Mouse (Mus musculus): Measurements from ENCODE around the gene Ndufa1.

DNA sequence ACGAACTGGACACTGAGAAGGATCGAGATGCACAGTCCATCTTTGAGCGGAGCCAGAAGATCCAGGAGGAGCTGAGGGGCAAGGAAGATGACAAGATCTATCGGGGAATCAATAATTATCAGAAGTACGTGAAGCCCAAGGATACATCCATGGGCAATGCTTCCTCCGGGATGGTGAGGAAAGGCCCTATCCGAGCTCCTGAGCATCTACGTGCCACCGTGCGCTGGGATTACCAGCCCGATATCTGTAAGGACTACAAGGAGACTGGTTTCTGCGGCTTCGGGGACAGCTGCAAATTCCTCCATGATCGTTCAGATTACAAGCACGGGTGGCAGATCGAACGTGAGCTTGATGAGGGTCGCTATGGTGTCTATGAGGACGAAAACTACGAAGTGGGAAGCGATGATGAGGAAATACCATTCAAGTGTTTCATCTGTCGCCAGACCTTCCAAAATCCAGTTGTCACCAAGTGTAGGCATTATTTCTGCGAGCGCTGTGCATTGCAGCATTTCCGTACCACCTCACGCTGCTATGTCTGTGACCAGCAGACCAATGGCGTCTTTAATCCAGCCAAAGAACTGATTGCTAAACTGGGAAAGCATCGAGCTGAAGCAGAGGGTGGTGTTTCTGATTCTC is 899 bp upstream of the Ndufa1 start:
- TF ChIP-seq CTCF (IDR thresholded peaks at IDR 0.05; ENCODE audit: low read depth) = no peak
- no peak for TF ChIP-seq EP300 (IDR thresholded peaks at IDR 0.05; ENCODE audit: low read depth)
